Mouse (Mus musculus): ENCODE results near the gene Kif17. TPM values are rescaled to one million over a fixed set of nuclear protein-coding genes. Genes with fewer than 3 reads are reported as not detected.
"Not testable (repeated sequence)": the region's sequence is repeated elsewhere in the genome, so short reads cannot be mapped to it uniquely, and the experiment has no call there.

Kif17 gene
- polyA plus RNA-seq, 1 experiment from 2014 or later, result not detected

DNA sequence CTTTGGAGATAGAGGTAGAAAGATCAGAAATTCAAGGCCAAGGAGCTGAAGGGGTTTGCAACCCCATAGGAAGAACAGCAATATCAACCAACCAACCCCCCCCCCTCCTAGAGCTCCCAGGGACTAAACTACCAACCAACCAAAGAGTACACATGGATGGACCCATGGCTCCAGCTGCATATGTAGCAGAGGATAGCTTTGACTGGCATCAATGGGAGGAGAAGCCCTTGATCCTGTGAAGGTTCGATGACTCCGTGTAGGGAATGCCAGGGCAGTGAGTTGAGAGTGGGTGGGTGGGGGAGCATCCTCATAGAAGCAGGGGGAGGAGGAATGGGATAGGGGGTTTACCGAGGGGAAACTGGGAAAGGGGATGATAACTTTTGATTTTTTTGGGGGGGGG is 74.2 kb downstream of the Kif17 start:
- Histone ChIP-seq H3K4me1 (replicated peaks; ENCODE audit: control insufficient read depth, insufficient read depth, low read length) (peaks cover 9% of the 10 kb centered on the region; the same call in 1 of the 2 replicates), H3K4me2 (ENCODE audit: low read depth, low read length, severe bottlenecking) (no peak overlapping the region), H3K27ac (ENCODE audit: low read depth, low read length) (no peak overlapping the region), H3K4me3 (ENCODE audit: low read depth, low read length) (no peak overlapping the region), H3K9me3 (ENCODE audit: control insufficient read depth, low read length) (no peaks in the 10 kb centered on the region), H3K27me3 (ENCODE audit: control insufficient read depth, insufficient read depth, low read length) (no peaks in the 10 kb centered on the region), H3K36me3 (ENCODE audit: control insufficient read depth, insufficient read depth, low read length) (no peaks in the 10 kb centered on the region), H3K9ac (ENCODE audit: low read length) (no peak overlapping the region)
- 84% methylated on average over 3 of the region's 3 CpGs for whole genome bisulfite sequencing
- DNase-seq (ENCODE audit: low spot score), result no peak
- no peak for ATAC-seq (replicated peaks; ENCODE audit: low FRiP score)

DNA sequence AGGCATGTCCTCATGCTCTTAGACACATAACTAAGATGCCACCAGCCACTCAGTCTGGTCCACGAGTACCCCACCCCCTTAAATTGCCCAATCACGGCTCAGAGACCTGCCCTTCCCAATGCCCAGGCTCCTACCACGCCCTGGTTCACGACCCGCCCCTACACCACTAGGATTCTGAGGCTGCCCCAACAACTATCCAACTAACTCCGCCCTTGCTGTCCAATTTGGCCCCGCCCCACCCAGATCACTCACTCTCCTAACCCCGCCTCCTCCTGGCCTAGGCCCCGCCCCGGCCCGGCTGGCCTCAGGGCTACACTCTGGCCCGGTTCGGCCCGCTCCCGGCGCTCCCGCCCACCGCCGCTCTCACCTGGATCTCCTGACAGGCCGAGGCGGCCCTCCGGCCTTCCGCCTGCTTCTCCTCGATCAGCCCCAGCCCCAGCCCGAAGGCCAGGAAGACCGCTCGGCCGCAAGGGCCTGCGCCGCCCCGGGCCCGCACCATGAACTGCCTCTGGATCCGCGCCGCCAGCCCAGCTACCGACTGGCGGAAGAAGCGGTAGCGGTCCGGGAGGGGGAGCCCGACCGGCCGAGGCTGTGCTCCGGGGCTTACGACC is 75.3 kb downstream of the Kif17 start:
- Histone ChIP-seq H3K9ac (ENCODE audit: low read length) (peak overlapping the region; percentile 84), H3K4me1 (replicated peaks; ENCODE audit: control insufficient read depth, insufficient read depth, low read length) (peaks cover 9% of the 10 kb centered on the region; the same call in 1 of the 2 replicates), H3K27ac (ENCODE audit: low read depth, low read length) (peak overlapping the region; percentile 90), H3K4me3 (ENCODE audit: low read depth, low read length) (peak overlapping the region; percentile 82), H3K9me3 (ENCODE audit: control insufficient read depth, low read length) (no peaks in the 10 kb centered on the region), H3K4me2 (ENCODE audit: low read depth, low read length, severe bottlenecking) (peak overlapping the region; percentile 78), H3K27me3 (ENCODE audit: control insufficient read depth, insufficient read depth, low read length) (no peaks in the 10 kb centered on the region), H3K36me3 (ENCODE audit: control insufficient read depth, insufficient read depth, low read length) (no peaks in the 10 kb centered on the region)
- peak; percentile 94 for DNase-seq (ENCODE audit: low spot score)
- WGBS, result 1% methylated on average over 44 of the region's 45 CpGs
- peak; percentile 89 for ATAC-seq (replicated peaks; ENCODE audit: low FRiP score)

DNA sequence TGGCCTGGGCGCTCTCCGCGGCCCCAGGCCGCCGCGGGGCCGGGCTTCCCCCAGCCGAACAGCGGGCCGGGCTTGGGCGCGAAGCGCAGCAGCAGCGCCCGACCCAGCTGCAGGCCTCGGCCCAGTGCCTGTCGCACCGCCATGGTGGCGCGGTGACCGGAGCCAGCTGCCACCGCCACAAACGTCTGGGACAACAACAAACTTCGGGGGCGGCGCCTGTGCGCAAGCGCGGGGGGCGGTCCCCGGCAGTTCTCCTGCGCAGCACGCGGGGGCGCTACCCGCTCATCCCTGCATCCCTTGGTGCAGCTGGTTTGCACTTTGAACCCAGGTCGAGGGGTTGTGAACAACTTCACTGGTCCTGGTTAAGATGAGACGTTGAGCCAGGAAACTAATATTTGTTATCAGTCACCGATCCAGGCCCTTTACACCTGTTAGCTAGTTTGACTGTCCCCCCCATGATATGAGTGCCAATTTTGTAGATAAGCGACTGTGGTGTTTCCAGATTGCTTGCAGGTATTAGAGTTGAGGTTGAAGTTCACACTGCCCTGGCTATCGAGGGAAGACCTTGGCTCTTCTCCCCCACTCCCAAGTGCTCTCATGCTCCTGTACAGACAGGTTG is 76.0 kb downstream of the Kif17 start, which contains the start of gene Pink1:
Pink1 (minus strand) TSS at position 231 of the 619 bp plus-strand sequence.
- peaks cover 9% of the 10 kb centered on the region; the same call in 1 of the 2 replicates for H3K4me1 ChIP-seq (replicated peaks; ENCODE audit: control insufficient read depth, insufficient read depth, low read length)
- peak within 1 kb of the TSS; percentile 78 for H3K4me2 ChIP-seq (ENCODE audit: low read depth, low read length, severe bottlenecking)
- no peaks in the 10 kb centered on the region for H3K36me3 ChIP-seq (ENCODE audit: control insufficient read depth, insufficient read depth, low read length)
- peak within 1 kb of the TSS; percentile 84 for H3K9ac ChIP-seq (ENCODE audit: low read length)
- ATAC-seq (replicated peaks; ENCODE audit: low FRiP score) (peak; percentile 82), DNase-seq (ENCODE audit: low spot score) (peak; percentile 94)
- peak within 1 kb of the TSS; percentile 90 for H3K27ac ChIP-seq (ENCODE audit: low read depth, low read length)
- H3K27me3 ChIP-seq (ENCODE audit: control insufficient read depth, insufficient read depth, low read length), result no peaks in the 10 kb centered on the region; the same call in 1 of the 2 replicates
- no peaks in the 10 kb centered on the region for H3K9me3 ChIP-seq (ENCODE audit: control insufficient read depth, low read length)
- H3K4me3 ChIP-seq (ENCODE audit: low read depth, low read length), result peak within 1 kb of the TSS; percentile 82
- 3% methylated on average over 41 of the region's 41 CpGs for WGBS

DNA sequence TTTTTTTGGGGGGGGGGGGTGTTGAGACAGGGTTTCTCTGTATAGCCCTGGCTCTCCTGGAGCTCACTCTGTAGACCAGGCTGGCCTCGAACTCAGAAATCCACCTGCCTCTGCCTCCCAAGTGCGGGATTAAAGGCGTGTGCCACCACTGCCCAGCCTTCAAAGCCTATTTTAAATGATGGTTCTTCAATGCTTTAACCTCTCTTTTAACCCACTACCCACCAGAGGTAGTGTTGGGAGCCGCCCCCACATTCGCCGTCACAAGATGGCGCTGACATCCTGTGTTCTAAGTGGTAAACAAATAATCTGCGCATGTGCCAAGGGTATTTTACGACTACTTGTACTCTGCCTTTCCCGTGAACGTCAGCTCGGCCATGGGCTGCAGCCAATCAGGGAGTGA is 76.9 kb downstream of the Kif17 start:
- ATAC-seq (replicated peaks; ENCODE audit: low FRiP score); H3K4me3 ChIP-seq (ENCODE audit: low read depth, low read length); H3K4me2 ChIP-seq (ENCODE audit: low read depth, low read length, severe bottlenecking); H3K36me3 ChIP-seq (ENCODE audit: control insufficient read depth, insufficient read depth, low read length); DNase-seq (ENCODE audit: low spot score); H3K4me1 ChIP-seq (replicated peaks; ENCODE audit: control insufficient read depth, insufficient read depth, low read length); H3K27ac ChIP-seq (ENCODE audit: low read depth, low read length); H3K9me3 ChIP-seq (ENCODE audit: control insufficient read depth, low read length); H3K27me3 ChIP-seq (ENCODE audit: control insufficient read depth, insufficient read depth, low read length); H3K9ac ChIP-seq (ENCODE audit: low read length): not testable (repeated sequence)
- 55% methylated on average over 7 of the region's 12 CpGs for WGBS

DNA sequence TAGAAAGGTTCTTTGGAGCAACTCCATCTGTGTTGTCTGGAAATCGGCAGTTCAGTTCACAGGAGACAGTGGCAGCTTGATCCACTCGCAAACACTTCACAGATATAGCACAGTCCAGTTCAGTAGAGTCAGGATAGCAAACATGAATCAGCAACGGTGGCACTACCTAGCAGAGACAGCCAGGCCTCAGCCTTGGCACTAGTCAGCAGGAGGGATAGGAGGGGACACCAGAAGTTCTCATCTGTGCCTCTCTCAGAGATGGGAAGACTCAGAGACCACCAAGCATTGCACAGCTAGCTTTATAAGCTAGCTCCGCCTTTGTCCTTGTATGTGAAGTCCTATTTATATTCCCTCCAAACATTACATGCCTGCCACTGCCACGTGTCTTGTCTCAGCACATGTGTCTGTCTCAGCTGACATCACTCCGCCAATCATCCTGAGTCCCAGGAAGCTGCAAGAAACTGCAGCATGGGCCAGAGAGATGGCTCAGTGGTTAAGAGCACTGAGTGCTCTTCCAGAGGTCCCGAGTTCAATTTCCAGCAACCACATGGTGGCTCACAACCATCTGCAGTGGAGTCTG is 77.7 kb downstream of the Kif17 start:
- 74% methylated on average over 7 of the region's 7 CpGs for WGBS

DNA sequence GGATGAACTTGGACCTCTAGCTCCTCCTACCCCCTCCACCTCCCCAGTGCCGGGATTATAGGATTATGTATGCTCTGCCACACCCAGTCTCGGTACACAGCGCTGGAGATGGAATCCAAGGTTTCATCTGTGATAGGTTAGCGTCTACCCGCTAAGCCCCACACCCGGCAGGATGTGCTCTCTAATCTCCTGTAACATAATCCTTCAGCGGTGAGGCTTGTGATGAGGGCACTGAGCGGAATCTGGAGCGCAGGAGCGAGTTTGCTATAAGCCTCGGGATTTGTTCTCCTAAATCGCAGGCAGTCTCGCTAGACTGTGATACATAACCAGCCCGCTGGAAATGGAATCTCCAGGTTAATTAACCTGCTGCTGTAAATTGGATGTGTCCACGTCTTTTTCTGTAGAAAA is 80.0 kb downstream of the Kif17 start:
- no peak overlapping the region for H3K4me2 ChIP-seq (ENCODE audit: low read depth, low read length, severe bottlenecking)

More for the DNA sequence above, 77.7 kb downstream of the Kif17 start:
- Histone ChIP-seq H3K9ac (ENCODE audit: low read length) (no peak overlapping the region), H3K9me3 (ENCODE audit: control insufficient read depth, low read length) (no peaks in the 10 kb centered on the region), H3K4me1 (replicated peaks; ENCODE audit: control insufficient read depth, insufficient read depth, low read length) (peaks cover 5% of the 10 kb centered on the region; the same call in 1 of the 2 replicates), H3K27me3 (ENCODE audit: control insufficient read depth, insufficient read depth, low read length) (no peaks in the 10 kb centered on the region; the same call in 1 of the 2 replicates), H3K4me2 (ENCODE audit: low read depth, low read length, severe bottlenecking) (peak overlapping the region; percentile 36), H3K36me3 (ENCODE audit: control insufficient read depth, insufficient read depth, low read length) (no peaks in the 10 kb centered on the region), H3K27ac (ENCODE audit: low read depth, low read length) (no peak overlapping the region), H3K4me3 (ENCODE audit: low read depth, low read length) (peak overlapping the region; percentile 17)
- DNase-seq (ENCODE audit: low spot score) (no peak), ATAC-seq (replicated peaks; ENCODE audit: low FRiP score) (no peak)

DNA sequence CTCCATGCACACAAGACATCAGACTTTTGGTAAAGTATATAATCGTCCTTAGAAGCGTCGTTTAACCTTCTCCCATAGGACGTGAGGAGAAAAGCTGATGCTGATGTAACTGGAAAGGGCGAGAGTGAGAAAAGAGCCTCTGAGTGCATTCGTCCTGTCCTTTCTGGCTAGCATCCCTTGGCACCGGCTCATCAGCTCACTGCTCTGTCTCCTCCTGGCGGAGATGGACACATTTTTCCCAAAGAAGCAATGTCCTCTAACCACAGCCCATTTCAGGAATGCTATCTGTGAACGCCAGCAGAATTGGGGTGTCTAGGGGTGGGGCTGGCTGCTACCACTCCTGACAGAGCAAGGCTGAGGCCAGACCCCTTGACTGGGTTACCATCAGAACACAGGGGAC is 81.4 kb downstream of the Kif17 start:
- no peaks in the 10 kb centered on the region; the same call in 1 of the 2 replicates for H3K27me3 ChIP-seq (ENCODE audit: control insufficient read depth, insufficient read depth, low read length)
- WGBS, result 81% methylated on average over 9 of the region's 9 CpGs
- no peaks in the 10 kb centered on the region for H3K4me1 ChIP-seq (replicated peaks; ENCODE audit: control insufficient read depth, insufficient read depth, low read length)
- no peaks in the 10 kb centered on the region for H3K36me3 ChIP-seq (ENCODE audit: control insufficient read depth, insufficient read depth, low read length)
- no peak overlapping the region for H3K9ac ChIP-seq (ENCODE audit: low read length)
- no peak for ATAC-seq (replicated peaks; ENCODE audit: low FRiP score)
- no peak overlapping the region for H3K4me2 ChIP-seq (ENCODE audit: low read depth, low read length, severe bottlenecking)
- H3K4me3 ChIP-seq (ENCODE audit: low read depth, low read length), result no peak overlapping the region
- DNase-seq (ENCODE audit: low spot score), result no peak
- H3K27ac ChIP-seq (ENCODE audit: low read depth, low read length), result no peak overlapping the region
- H3K9me3 ChIP-seq (ENCODE audit: control insufficient read depth, low read length), result no peaks in the 10 kb centered on the region

More for the DNA sequence above, 80.0 kb downstream of the Kif17 start:
- Histone ChIP-seq H3K36me3 (ENCODE audit: control insufficient read depth, insufficient read depth, low read length) (no peaks in the 10 kb centered on the region), H3K27me3 (ENCODE audit: control insufficient read depth, insufficient read depth, low read length) (no peaks in the 10 kb centered on the region; the same call in 1 of the 2 replicates), H3K4me3 (ENCODE audit: low read depth, low read length) (no peak overlapping the region), H3K27ac (ENCODE audit: low read depth, low read length) (no peak overlapping the region), H3K9me3 (ENCODE audit: control insufficient read depth, low read length) (no peaks in the 10 kb centered on the region), H3K9ac (ENCODE audit: low read length) (no peak overlapping the region), H3K4me1 (replicated peaks; ENCODE audit: control insufficient read depth, insufficient read depth, low read length) (no peaks in the 10 kb centered on the region)
- DNase-seq (ENCODE audit: low spot score), result no peak
- 12% methylated on average over 15 of the region's 15 CpGs for WGBS
- ATAC-seq (replicated peaks; ENCODE audit: low FRiP score), result no peak

DNA sequence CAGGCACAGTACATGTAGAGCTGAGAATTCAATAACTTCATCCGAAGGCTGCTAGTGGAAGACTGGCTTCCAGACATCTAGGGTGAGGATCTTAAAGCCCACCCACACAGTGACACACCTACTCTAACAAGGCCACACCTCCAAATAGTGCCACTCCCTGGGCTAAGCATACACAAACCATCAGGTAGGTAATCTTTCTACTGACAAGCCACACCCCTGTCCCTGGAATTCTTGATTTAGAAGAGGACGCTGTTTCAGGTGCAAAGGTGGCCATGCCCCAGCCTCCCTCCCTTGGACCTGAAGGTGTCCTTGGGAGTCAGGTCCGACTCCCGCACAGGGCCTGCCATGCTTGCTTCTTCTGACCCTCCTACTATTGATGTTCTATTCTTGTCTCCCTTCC is 82.9 kb downstream of the Kif17 start:
- ATAC-seq (replicated peaks; ENCODE audit: low FRiP score), result no peak
- Histone ChIP-seq H3K4me3 (ENCODE audit: low read depth, low read length) (no peak overlapping the region), H3K27ac (ENCODE audit: low read depth, low read length) (no peak overlapping the region), H3K36me3 (ENCODE audit: control insufficient read depth, insufficient read depth, low read length) (no peaks in the 10 kb centered on the region), H3K9ac (ENCODE audit: low read length) (no peak overlapping the region), H3K4me1 (replicated peaks; ENCODE audit: control insufficient read depth, insufficient read depth, low read length) (no peaks in the 10 kb centered on the region), H3K27me3 (ENCODE audit: control insufficient read depth, insufficient read depth, low read length) (no peaks in the 10 kb centered on the region; the same call in 1 of the 2 replicates), H3K4me2 (ENCODE audit: low read depth, low read length, severe bottlenecking) (no peak overlapping the region), H3K9me3 (ENCODE audit: control insufficient read depth, low read length) (no peaks in the 10 kb centered on the region)
- 83% methylated on average over 4 of the region's 4 CpGs for WGBS
- no peak for DNase-seq (ENCODE audit: low spot score)

All from forebrain, embryonic 11.5 days (tissue).